Mouse (Mus musculus): Measurements from ENCODE around the gene Pirb.
"Not testable (repeated sequence)": the region's sequence is repeated elsewhere in the genome, so short reads cannot be mapped to it uniquely, and the experiment has no call there.

Gene Pirb

DNA sequence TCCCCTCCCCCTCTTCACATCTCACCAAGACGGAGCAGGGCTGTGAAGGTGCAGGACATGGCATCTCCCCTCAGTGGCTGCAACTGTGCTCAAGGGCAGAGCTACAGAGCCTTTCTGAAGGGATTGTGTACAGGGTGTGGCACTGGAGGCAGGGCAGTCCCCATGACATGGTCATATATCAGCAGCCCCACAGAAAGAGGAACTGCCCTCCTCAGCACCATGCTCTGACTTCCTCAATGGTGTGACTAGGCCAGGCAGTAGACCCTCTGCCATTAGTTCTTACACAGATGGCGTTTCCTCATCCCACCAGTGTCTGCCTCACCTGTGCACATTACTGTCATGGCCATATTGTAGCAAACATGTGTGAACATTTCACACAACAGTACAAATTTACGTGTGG is at the start of gene Pirb:
Pirb (minus strand) TSS at position 124 of the 400 bp plus-strand sequence.
- not testable (repeated sequence) for DNase-seq (ENCODE audit: low read depth)

GRCm38 (mm10) chr7:3732675-3733074 is 12.5 kb upstream of the Pirb start:
- not testable (repeated sequence) for DNase-seq (ENCODE audit: low read depth)

- not testable (repeated sequence) for DNase-seq (ENCODE audit: low read depth)
Observed at GRCm38 (mm10) chr7:3725459-3725858, 5.3 kb upstream of the Pirb start.

- DNase-seq (ENCODE audit: low read depth) = no peak
Observed at GRCm38 (mm10) chr7:3715249-3715648, 4.9 kb downstream of the Pirb start.

DNA sequence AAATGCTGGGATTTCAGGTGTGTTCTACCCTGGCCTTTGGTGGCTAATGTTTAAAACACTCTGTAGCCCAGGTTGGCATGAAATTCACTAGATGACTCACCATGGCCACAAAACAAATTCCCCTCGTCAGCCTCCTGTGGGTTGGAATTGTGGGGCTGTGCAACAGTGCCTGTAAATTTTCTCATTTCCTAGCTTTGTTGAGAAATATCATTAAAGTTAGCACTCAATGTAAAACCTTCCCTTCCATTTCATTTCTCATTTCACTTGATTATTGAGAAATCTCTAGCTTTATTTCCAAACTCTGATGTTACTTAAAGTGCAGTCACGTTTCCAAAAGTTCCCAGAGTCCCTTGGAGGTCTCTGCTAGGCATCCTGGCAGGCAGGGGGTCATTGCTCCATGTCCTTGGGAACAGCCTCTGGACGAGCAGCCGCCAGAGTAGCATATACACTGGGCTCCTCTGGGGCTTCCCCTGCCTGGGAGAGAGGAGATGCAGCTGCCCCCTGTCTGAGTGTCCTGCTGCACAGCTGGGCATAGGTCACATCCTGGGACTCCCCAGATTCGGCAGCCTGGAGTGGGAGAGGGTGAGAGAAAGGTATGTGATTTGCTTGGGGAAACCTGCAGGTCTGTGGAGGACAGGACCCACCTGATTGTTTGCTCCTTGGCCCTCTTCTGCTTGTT is 7.8 kb downstream of the Pirb start:
- DNase-seq (ENCODE audit: low read depth) = no peak

GRCm38 (mm10) chr7:3709000-3709399 is 11.2 kb downstream of the Pirb start:
- no peak for DNase-seq (ENCODE audit: low read depth)

- DNase-seq (ENCODE audit: low read depth) = not testable (repeated sequence)
Observed at GRCm38 (mm10) chr7:3708447-3708980, 11.7 kb downstream of the Pirb start.

- DNase-seq (ENCODE audit: low read depth) = peak; percentile 36
Observed at GRCm38 (mm10) chr7:3707568-3708413, 12.4 kb downstream of the Pirb start.

DNA sequence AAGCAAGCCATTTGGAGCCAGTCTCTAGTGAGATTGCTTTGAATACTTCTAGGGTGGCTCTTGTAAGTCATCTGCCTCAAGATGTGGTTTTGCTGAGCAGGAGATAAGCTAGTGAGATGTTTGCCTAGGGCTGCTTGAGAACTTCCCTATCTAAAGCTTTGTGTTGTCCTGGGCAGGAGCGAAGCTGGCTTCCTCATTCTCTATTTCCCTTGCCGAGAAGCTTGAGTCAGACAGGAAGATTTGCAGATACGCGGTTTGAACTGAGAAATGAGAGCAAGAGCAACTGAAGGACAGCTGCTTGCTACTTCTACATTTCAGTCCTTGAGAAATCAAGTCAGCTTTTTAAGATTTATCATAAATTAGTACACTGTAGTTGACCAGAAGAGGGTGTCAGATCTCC is 13.2 kb downstream of the Pirb start:
- DNase-seq (ENCODE audit: low read depth) = peak; percentile 66

DNA sequence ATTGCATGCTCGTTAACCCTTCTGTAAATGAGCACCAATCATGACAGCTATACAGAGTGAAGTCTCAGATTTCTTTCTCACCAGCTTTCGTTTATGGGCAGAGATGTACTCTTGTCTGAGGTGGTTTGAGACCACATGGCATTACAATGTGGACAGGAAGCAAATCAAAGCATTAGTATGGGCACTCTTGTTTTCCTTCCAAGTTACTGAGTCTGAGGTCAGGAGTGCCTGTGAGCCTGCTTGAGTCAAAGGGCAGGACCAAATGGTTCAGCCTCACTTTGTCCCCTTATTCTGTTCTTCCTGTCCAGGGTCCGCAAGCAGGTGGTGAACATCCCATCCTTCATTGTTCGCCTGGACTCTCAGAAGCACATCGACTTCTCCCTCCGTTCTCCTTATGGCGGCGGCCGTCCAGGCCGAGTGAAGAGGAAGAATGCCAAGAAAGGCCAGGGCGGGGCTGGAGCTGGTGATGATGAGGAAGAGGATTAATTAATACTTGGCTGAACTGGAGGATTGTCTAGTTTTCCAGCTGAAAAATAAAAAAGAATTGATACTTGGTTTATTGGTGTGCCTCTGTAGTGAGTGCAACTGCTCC is 13.8 kb downstream of the Pirb start:
- DNase-seq (ENCODE audit: low read depth) = peak; percentile 36

GRCm38 (mm10) chr7:3705911-3706310 is 14.3 kb downstream of the Pirb start:
- DNase-seq (ENCODE audit: low read depth) = no peak

DNA sequence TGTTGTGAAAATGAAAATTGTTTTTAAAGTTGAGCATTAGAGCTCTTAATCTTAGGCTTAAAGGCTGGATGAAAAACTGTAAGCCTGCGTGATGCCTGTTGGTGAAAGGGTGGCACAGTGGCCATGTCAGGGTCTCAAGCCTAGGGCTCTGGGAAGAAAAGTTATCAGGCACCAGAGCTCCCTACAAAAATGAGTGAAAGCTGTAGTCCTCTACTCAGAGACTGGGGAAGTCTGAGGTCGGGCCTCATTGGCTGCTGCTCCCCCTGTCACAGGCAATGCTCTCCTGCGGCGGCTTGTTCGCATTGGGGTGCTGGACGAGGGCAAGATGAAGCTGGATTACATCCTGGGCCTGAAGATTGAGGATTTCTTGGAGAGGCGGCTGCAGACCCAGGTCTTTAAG is 14.7 kb downstream of the Pirb start:
- DNase-seq (ENCODE audit: low read depth) = peak; percentile 32

- no peak for DNase-seq (ENCODE audit: low read depth)
Observed at GRCm38 (mm10) chr7:3704475-3704874, 15.7 kb downstream of the Pirb start.

GRCm38 (mm10) chr7:3703879-3704441 is 16.2 kb downstream of the Pirb start, which contains the start of gene Rps9:
TSS of gene Rps9 (plus strand) at chr7:3703993.
- peak; percentile 99 for DNase-seq (ENCODE audit: low read depth)

- no peak for DNase-seq (ENCODE audit: low read depth)
Observed at GRCm38 (mm10) chr7:3703148-3703878, 16.9 kb downstream of the Pirb start.

GRCm38 (mm10) chr7:3698471-3698870 is 21.7 kb downstream of the Pirb start:
- no peak for DNase-seq (ENCODE audit: low read depth)

DNA sequence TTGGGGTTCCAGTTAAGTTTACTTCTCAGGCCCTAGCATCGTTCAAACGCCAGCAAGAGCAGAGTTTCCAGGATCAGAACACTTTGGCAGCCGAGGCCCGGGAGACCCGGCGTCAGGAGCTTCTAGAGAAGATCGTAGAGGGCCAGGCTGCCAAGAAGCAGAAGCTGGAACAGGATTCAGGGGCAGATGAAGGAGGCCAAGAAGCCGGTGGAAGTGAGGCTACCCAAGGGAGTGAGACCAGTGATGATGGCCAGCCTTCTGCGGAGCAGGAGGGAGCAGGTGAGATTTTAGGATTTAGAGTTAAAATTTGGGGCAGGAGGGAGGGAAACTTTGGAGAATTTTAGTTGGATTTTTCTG is 25.3 kb downstream of the Pirb start:
- DNase-seq (ENCODE audit: low read depth) = not testable (repeated sequence)

DNA sequence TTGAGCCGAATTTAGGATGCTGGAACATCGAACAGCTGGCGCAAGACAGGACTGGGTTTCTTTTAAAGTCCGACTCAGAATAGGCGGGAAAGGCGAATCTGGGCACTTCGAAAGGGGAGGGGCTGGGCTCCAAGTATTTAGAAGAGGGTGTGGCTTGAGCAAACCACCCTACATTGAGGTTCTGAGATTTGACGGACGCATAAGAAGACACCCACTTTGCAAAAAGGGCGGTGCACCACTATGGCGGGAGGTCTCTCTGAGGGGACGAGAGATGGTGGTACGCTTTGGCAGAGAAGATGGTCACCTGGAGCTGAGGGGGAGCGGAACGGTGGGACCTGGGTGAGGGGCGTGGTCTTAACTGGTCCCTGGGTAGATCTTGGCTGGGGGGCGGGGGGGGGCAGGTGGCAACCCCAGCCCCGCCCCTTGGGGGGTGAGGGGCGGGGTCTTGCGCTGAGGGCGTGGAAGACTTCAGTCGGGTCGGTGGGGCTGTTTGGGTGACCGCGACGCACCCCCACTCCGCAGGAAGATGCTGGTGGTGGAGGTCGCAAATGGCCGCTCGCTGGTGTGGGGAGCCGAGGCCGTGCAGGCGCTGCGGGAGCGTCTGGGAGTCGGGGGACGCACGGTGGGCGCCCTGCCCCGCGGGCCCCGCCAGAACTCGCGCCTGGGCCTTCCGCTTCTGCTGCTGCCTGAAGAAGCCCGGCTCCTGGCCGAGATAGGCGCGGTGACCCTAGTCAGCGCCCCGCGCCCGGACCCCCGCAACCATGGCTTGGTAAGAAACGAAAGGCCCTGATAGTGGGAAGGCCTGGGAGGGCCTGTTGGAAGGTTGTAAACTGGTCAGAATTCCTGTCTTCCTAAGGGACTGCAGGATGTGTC is 25.9 kb downstream of the Pirb start:
- DNase-seq (ENCODE audit: low read depth) = peak; percentile 93

DNA sequence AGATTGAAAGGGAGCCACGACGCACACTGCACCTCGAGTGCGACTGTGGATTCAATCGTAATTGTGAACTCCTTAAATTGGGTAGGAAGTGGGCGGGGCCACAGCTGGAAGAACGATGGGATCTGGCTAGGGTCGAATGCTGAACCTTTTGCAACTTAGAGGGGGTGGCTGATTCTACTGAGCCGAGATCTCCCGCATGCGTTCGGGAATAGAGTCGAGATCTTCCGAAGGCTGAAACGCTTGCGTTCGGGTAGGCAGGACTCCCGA is 26.4 kb downstream of the Pirb start:
- no peak for DNase-seq (ENCODE audit: low read depth)

GRCm38 (mm10) chr7:3692987-3693808 is 27.0 kb downstream of the Pirb start, which contains the start of gene Mboat7:
TSS of gene Mboat7 (minus strand) at chr7:3693523.
- peak; percentile 99 for DNase-seq (ENCODE audit: low read depth)
